Mouse (Mus musculus): ENCODE data around the gene Pde11a. TPM values are rescaled to one million over a fixed set of nuclear protein-coding genes. Genes with fewer than 3 reads are reported as not detected.

Pde11a gene
- polyA plus RNA-seq, 1 experiment, result 0.30 TPM

GRCm38 (mm10) chr2:76029081-76029901, 309.3 kb downstream of the Pde11a start:
- TF ChIP-seq POLR2A (IDR thresholded peaks at IDR 0.05; ENCODE audit: low read depth, low read length) (no peak), CTCF (IDR thresholded peaks at IDR 0.05; ENCODE audit: extremely low read depth, insufficient read length, insufficient replicate concordance, low read depth, low read length) (no peak)
- H3K27ac ChIP-seq (ENCODE audit: insufficient read depth, low read depth, low read length), result no peak overlapping the region
- 35% methylated on average over 20 of the region's 20 CpGs for WGBS
- H3K27me3 ChIP-seq (ENCODE audit: control insufficient read depth, insufficient read depth, low read length), result no peaks in the 10 kb centered on the region
- no peaks in the 10 kb centered on the region for H3K4me1 ChIP-seq (ENCODE audit: control insufficient read depth, insufficient read depth, insufficient read length, low read length)
- H3K4me3 ChIP-seq (ENCODE audit: low read depth, low read length), result no peak overlapping the region
- H3K36me3 ChIP-seq (ENCODE audit: control insufficient read depth, insufficient read depth, low read length), result no peaks in the 10 kb centered on the region

GRCm38 (mm10) chr2:76016890-76017289, 321.7 kb downstream of the Pde11a start:
- no peak overlapping the region for H3K27ac ChIP-seq (ENCODE audit: insufficient read depth, low read depth, low read length)
- TF ChIP-seq POLR2A (IDR thresholded peaks at IDR 0.05; ENCODE audit: low read depth, low read length) (no peak), CTCF (IDR thresholded peaks at IDR 0.05; ENCODE audit: extremely low read depth, insufficient read length, insufficient replicate concordance, low read depth, low read length) (no peak)
- H3K36me3 ChIP-seq (ENCODE audit: control insufficient read depth, insufficient read depth, low read length), result no peaks in the 10 kb centered on the region
- H3K4me3 ChIP-seq (ENCODE audit: low read depth, low read length), result no peak overlapping the region
- no peaks in the 10 kb centered on the region; the same call in 1 of the 2 replicates for H3K27me3 ChIP-seq (ENCODE audit: control insufficient read depth, insufficient read depth, low read length)
- 37% methylated on average over 7 of the region's 7 CpGs for WGBS
- no peaks in the 10 kb centered on the region for H3K4me1 ChIP-seq (ENCODE audit: control insufficient read depth, insufficient read depth, insufficient read length, low read length)

GRCm38 (mm10) chr2:76016136-76016535, 322.4 kb downstream of the Pde11a start:
- no peaks in the 10 kb centered on the region for H3K4me1 ChIP-seq (ENCODE audit: control insufficient read depth, insufficient read depth, insufficient read length, low read length)
- H3K4me3 ChIP-seq (ENCODE audit: low read depth, low read length), result no peak overlapping the region
- no peaks in the 10 kb centered on the region for H3K36me3 ChIP-seq (ENCODE audit: control insufficient read depth, insufficient read depth, low read length)
- WGBS, result 64% methylated on average over 8 of the region's 8 CpGs
- H3K27me3 ChIP-seq (ENCODE audit: control insufficient read depth, insufficient read depth, low read length), result no peaks in the 10 kb centered on the region; the same call in 1 of the 2 replicates
- no peak overlapping the region for H3K27ac ChIP-seq (ENCODE audit: insufficient read depth, low read depth, low read length)
- TF ChIP-seq POLR2A (IDR thresholded peaks at IDR 0.05; ENCODE audit: low read depth, low read length) (no peak), CTCF (IDR thresholded peaks at IDR 0.05; ENCODE audit: extremely low read depth, insufficient read length, insufficient replicate concordance, low read depth, low read length) (no peak)

- 89% methylated on average over 7 of the region's 7 CpGs for WGBS
- TF ChIP-seq POLR2A (IDR thresholded peaks at IDR 0.05; ENCODE audit: low read depth, low read length), result no peak
- TF ChIP-seq CTCF (IDR thresholded peaks at IDR 0.05; ENCODE audit: extremely low read depth, insufficient read length, insufficient replicate concordance, low read depth, low read length), result no peak
- Histone ChIP-seq H3K4me3 (ENCODE audit: low read depth, low read length) (no peak overlapping the region), H3K4me1 (ENCODE audit: control insufficient read depth, insufficient read depth, insufficient read length, low read length) (no peaks in the 10 kb centered on the region), H3K27me3 (ENCODE audit: control insufficient read depth, insufficient read depth, low read length) (no peaks in the 10 kb centered on the region; the same call in 1 of the 2 replicates), H3K27ac (ENCODE audit: insufficient read depth, low read depth, low read length) (no peak overlapping the region), H3K36me3 (ENCODE audit: control insufficient read depth, insufficient read depth, low read length) (no peaks in the 10 kb centered on the region)
These were observed 323.1 kb downstream of the Pde11a start for GRCm38 (mm10) chr2:76015460-76015859.

- no peak for TF ChIP-seq POLR2A (IDR thresholded peaks at IDR 0.05; ENCODE audit: low read depth, low read length)
- no peak for TF ChIP-seq CTCF (IDR thresholded peaks at IDR 0.05; ENCODE audit: extremely low read depth, insufficient read length, insufficient replicate concordance, low read depth, low read length)
- 84% methylated on average over 3 of the region's 3 CpGs for WGBS
These were observed 323.9 kb downstream of the Pde11a start for GRCm38 (mm10) chr2:76014659-76015058.

GRCm38 (mm10) chr2:76006194-76006593, 332.4 kb downstream of the Pde11a start:
- no peaks in the 10 kb centered on the region for H3K27me3 ChIP-seq (ENCODE audit: control insufficient read depth, insufficient read depth, low read length)
- TF ChIP-seq POLR2A (IDR thresholded peaks at IDR 0.05; ENCODE audit: low read depth, low read length), result no peak
- TF ChIP-seq CTCF (IDR thresholded peaks at IDR 0.05; ENCODE audit: extremely low read depth, insufficient read length, insufficient replicate concordance, low read depth, low read length), result no peak
- WGBS, result 30% methylated on average over 4 of the region's 4 CpGs
- H3K4me3 ChIP-seq (ENCODE audit: low read depth, low read length), result no peak overlapping the region
- no peaks in the 10 kb centered on the region for H3K4me1 ChIP-seq (ENCODE audit: control insufficient read depth, insufficient read depth, insufficient read length, low read length)
- H3K27ac ChIP-seq (ENCODE audit: insufficient read depth, low read depth, low read length), result no peak overlapping the region
- H3K36me3 ChIP-seq (ENCODE audit: control insufficient read depth, insufficient read depth, low read length), result no peaks in the 10 kb centered on the region

More at GRCm38 (mm10) chr2:76014659-76015058, 323.9 kb downstream of the Pde11a start:
- Histone ChIP-seq H3K36me3 (ENCODE audit: control insufficient read depth, insufficient read depth, low read length) (no peaks in the 10 kb centered on the region), H3K27ac (ENCODE audit: insufficient read depth, low read depth, low read length) (no peak overlapping the region), H3K4me1 (ENCODE audit: control insufficient read depth, insufficient read depth, insufficient read length, low read length) (no peaks in the 10 kb centered on the region), H3K27me3 (ENCODE audit: control insufficient read depth, insufficient read depth, low read length) (no peaks in the 10 kb centered on the region; the same call in 1 of the 2 replicates), H3K4me3 (ENCODE audit: low read depth, low read length) (no peak overlapping the region)

GRCm38 (mm10) chr2:76002899-76003298, 335.7 kb downstream of the Pde11a start:
- WGBS, result 60% methylated on average over 9 of the region's 9 CpGs
- no peaks in the 10 kb centered on the region for H3K36me3 ChIP-seq (ENCODE audit: control insufficient read depth, insufficient read depth, low read length)
- TF ChIP-seq POLR2A (IDR thresholded peaks at IDR 0.05; ENCODE audit: low read depth, low read length) (no peak), CTCF (IDR thresholded peaks at IDR 0.05; ENCODE audit: extremely low read depth, insufficient read length, insufficient replicate concordance, low read depth, low read length) (no peak)
- no peak overlapping the region for H3K27ac ChIP-seq (ENCODE audit: insufficient read depth, low read depth, low read length)
- H3K4me3 ChIP-seq (ENCODE audit: low read depth, low read length), result no peak overlapping the region
- H3K4me1 ChIP-seq (ENCODE audit: control insufficient read depth, insufficient read depth, insufficient read length, low read length), result peaks cover 5% of the 10 kb centered on the region; the same call in 1 of the 2 replicates
- H3K27me3 ChIP-seq (ENCODE audit: control insufficient read depth, insufficient read depth, low read length), result no peaks in the 10 kb centered on the region

All from small intestine, adult 2 months (tissue).